Mouse (Mus musculus) Muller cell, postnatal 12 days (primary cell): Measurements from ENCODE around the gene Tex101.
"Not testable (repeated sequence)": the region's sequence is repeated elsewhere in the genome, so short reads cannot be mapped to it uniquely, and the experiment has no call there.

Experiments used
- DNase-seq: peaks from one replicate; pipeline ENCODE4 v3.0.0-alpha.2; 2015; ENCODE audit errors: inconsistent ontology term

Tex101 gene

DNA sequence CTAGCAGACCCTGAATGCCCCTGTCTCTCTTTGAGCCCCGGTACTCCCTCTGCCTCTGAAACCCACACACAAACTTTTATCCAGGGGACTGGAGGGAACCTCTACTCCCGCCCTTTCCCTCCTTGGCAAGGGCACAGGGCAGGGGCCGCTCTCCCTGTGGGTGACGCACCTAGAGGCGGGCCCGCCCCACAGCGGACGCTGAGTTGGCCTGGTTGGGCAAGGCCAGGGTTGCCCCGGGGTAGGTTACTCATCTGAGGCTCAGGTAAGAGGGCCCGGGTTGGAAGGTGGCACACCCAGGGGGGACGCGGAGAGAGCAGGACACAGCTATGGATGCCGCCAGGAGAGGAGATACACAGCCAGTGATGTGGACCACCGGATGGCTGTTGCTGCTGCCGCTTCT, 40.2 kb downstream of the Tex101 start, which contains the start of gene Lypd3:
Gene Lypd3, plus strand, starts transcription at position 287 of the 400 bp plus-strand sequence.
- no peak for DNase-seq

DNA sequence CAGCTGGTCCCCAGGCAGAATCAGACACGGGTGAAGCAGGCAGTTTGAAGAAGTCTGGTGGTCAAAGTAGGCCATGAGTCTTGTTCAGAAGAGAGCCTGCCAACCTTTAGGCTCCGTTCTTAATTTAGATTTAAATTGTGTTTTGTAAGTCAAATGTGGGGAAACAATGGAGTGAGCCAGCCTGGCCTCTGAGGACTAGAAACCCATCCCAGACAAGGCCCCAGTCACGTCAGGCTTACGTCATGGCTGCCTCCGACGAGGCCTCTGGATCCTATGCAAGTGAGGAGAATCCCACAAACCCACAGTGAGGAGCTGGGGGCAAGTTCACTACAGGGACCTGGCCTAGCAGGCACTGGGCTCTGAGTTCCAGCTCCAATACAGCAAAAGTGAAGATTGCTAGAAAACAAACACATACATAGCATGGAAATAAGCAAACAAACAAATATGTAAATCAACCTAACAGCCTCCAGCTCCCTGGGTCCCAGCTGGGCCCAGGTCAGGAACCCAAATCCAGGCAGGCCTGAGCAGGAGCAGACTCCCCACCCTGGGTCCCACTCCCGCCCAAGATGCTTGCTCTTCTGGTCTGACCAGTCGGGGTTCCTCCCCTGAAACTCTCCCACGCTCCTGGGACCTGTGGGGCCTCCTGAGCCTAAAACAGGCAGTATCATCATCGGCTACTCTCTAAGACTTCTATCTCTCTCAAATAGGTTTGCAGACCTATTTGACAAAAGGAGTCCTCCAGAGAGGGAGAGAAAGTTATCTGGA, 46.2 kb downstream of the Tex101 start:
- DNase-seq: no peak

DNA sequence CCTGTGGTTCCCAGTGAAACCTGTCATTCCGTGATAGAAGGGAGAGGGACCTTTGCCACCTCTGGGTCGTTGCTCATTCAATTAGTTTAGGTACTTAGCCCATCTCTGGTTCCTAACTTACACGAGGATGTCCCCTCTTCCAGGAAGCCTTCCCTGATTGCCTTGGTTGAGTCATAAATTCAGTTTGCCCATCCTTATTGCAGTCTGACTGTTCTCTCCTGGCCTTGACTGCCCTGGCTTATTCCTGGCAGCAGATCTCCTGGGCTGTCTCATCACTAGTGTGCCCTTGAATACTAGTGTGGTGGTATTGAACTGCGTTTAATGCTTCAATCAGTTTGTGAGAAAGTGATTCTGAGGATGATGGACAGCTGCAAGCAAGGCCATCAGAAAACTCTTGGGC, 46.8 kb downstream of the Tex101 start:
- DNase-seq: no peak

DNA sequence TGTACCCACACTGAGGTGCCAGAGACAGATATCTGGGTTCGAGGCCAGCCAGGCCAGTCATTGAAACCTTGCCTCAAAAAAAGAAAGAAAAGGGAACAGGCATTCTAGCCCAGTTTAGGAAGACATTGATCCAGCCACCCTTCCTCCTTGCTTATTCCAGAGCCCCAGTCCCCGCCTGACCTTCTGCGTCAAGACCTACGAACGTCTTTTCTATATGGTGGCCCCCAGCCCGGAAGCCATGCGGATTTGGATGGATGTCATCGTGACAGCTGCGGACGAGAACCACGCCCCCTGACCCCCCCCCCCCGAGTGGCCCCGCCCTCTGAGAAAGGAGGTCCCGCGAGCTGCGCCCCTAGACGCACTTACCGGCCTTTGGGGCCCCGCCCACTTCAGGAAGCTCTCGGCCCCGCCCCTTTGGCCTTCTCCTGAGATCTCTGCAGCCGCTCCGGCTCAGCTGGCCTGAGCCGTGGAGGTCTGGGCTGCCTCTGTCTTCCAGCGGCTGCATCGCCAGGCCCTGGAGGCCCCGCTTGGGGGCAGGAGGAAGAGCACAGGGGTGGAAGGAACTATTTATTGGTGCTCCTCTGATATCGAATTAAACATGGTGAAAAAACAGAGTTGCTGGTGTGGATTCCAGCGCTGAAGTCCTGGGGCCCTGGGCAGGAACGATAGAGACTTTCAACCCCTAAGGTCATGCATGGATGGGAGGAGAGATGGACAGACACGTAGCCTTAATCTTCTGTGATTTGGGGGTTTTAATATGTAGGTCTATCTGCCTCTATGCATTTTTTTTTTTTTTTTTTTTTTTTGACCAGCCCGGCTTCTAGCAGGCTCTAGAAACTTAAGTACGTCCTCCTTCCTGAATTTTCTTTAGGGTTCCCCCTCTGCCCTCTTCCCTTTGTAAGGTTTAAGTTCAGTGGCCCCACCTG, 47.5 kb downstream of the Tex101 start:
- DNase-seq: peak; percentile 83

DNA sequence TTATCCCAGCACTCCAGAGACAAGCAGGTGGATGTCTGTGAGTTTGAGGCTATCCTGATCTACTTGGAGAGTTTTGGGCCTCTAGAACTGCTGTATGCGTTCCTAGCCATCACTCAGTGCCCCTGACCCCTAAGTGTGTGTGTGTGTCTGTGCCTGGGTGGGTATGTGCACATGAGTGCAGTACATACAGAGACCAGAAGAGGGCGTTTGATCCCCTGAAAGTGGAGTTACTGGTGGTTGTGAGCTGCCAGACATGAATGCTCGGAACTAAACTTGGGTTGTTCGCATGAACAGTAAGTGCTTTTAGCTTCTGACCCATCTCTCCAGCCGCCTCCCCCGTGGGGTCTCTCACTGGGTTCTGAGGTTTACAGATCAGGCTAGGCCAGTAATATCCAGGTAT, 53.5 kb downstream of the Tex101 start:
- no peak for DNase-seq

DNA sequence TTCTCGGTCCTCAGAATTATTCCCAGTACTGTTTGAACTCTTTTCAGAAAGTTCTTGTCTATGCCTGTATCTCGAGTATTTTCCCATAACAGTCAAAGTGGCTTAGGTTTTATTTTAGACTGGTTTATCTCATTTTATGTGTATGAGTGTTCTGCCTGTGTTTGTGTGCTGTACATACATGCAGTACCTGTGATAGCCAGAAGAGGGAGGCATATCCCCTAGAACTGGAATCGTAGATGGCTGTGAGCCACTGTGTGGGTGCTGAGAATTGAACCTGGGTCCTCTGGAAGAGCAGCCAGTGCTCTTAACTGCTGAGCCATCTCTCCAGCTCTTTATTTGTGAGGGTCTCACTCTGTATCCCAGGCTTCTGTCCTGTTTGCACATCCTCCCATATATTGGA, 55.3 kb downstream of the Tex101 start:
- DNase-seq: no peak

DNA sequence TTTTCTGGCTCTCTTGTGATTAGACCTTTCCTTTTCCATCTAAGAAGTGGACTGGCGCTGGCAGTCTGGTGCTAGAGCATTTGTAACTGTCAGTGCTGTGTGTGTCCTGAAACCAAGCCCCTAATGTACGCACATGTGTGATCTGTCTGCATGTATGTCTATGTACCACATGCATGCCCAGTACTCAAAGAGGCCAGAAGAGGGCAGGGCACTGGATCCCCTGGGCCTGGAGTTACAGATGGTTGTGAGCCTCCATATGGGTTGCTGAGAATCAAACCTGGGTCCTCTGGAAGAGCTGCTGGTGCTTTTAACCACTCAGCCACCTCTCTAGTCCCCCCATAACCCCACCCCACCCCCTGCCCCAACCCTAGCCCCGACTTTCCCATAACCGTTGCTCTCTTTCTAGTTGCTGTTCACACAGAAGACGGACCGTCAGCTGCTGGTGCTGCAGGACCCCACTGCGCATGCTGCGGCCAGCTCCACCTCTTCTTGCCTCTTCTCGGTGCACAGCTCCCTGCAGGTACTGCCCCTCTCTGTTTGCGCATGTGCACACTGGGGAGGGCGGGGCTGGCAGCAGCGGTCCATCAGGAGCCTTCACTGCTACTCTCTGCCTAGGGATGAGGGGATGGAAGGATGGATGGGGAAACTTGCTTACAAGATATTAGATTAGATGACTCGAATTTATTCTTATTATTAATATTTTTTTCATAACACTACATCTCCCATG, 56.6 kb downstream of the Tex101 start:
- no peak for DNase-seq

DNA sequence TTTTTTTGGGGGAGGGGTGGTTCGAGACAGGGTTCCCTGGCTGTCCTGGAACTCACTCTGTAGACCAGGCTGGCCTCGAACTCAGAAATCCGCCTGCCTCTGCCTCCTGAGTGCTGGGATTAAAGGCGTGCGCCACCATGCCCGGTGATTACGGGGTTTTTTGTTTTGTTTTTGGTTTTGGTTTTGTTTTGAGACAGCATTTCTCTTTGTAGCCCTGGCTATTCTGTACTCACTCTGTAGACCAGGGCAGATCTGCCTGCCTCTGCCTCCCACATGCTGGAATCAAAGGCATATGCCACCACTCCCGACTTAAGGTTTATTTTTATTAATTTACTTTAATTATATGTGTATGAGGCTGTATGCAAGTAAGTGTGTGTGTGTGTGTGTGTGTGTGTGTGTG, 58.1 kb downstream of the Tex101 start:
- not testable (repeated sequence) for DNase-seq
